Mouse (Mus musculus) megakaryocyte progenitor cell, adult 5-6 weeks (primary cell): ENCODE results near the gene Dcaf4. TPM values are rescaled to one million over a fixed set of nuclear protein-coding genes. Genes with fewer than 3 reads are reported as not detected.
A peak's percentile ranks its signal among the peaks of the same experiment; 100 is the strongest.

Experiments used
- ATAC-seq: replicated peaks from 2 replicates; pipeline ENCODE4 v1.8.0; 2016; ENCODE audit warnings: mild to moderate bottlenecking, moderate TSS enrichment, inconsistent platforms; ENCODE audit not compliant: poor library complexity
- total RNA-seq, 2 experiments: library from RNA; stranded (forward) in 1 of 2; stranded (reverse) in 1 of 2; fragments of 157-497, 149-512 nt in 1 of 2; fragments of 200-1000 nt in 1 of 2; gene quantifications; 2 replicates each; pipeline versions ENCODE4 v1.2.3 to v1.2.4; 2015 to 2017

Gene Dcaf4
- total RNA-seq (2015): 7.3 and 13.2 TPM in 2 replicates
- 11.1 and 12.4 TPM in 2 replicates for total RNA-seq (2017)

- ATAC-seq: peak; percentile 89
Observed at GRCm38 (mm10) chr12:83520311-83520890, at the start of gene Dcaf4. Gene Dcaf4, plus strand, starts transcription at chr12:83520466.

DNA sequence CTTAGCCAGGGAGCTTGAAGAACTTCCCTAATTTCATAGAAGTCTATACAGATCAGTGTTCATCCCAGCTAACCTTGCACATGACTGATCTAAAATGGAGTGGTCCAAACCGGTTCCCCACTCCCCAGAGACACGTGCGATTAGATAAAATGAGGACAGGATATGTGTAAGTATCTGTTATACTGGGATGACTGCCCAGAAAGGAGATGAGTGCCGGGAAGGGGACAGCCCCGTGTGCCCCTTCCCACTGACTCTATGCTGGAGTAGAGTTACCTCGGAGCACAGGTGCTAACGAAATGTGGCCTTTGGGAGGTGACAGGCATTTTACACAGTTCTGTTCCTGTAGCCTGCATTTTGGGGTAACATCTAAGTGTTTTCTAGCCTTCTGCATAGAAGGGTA, 48.5 kb upstream of the Dcaf4 start:
- no peak for ATAC-seq

DNA sequence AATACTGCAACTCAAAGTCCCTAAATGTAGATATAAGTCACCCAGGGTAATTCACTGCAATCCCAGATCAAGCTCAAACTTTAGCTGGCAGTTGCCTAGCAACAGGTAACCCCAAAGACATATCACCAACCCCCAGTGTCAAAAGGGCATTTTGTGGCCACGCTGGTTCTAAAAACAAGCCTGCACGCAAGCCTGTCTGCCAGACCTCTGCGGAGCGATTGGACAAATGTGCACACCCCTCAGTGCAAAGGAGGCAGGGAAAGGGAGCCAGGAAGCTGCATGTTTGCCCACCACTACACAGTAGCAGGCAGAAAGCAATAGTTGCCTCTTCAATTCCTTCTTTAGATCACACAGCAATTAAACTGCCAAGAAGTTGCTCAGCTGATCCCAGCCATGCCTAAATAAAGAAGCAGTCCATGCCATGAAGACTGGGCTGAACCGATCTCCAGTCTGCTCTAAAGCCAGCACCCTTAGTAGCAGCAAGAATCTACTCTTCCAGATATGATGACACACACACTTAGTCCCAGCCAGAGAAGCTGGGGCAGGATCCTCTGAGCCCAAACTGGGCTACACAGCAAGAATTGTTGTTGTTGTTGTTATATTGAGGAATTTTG, 46.2 kb upstream of the Dcaf4 start:
- ATAC-seq: no peak

DNA sequence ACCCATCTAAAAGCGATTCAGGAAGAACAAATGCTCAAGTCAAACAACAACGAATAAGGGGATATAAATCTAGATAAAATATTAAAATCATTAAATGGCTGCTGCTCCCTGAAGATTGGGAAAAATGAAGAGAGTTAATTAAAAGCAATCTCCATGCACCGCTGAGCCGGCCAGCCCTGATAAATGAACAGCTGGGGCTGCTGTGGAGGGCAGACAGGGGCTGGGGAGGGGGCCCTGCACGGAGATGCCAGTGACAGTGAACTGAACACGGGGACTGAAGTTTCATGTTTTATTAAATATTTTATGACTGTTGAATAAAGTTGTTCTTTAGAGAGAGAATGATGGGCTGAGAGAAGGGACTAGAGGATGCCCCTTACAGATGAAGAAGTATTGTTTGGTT, 44.8 kb upstream of the Dcaf4 start:
- no peak for ATAC-seq

GRCm38 (mm10) chr12:83476277-83476676, 44.0 kb upstream of the Dcaf4 start:
- no peak for ATAC-seq

- no peak for ATAC-seq
Observed at GRCm38 (mm10) chr12:83479140-83479539, 41.1 kb upstream of the Dcaf4 start.

- ATAC-seq: 0 out of 2 replicates have a peak, but pooled peaks have one; percentile 33
Observed at GRCm38 (mm10) chr12:83479818-83480401, 40.4 kb upstream of the Dcaf4 start.

- no peak for ATAC-seq
Observed at GRCm38 (mm10) chr12:83481439-83481838, 38.8 kb upstream of the Dcaf4 start.

DNA sequence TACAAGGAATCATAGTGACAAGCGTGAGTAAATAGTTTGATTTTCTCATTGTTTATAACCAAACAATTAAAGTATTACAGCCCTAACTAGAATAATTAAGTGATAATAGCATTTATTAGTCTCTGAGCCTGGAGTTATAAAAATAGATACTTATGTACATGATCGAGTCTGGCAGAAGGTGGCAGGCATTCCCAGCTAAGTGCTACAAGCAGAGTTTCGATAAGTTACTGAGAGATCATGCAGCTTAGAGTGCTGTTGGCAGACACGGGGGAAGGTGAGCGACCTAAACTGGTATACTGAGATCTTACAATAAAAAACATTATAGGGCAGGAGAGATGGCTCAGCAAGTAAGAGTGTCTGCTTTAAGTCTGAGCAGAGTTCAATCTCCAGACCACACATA, 36.6 kb upstream of the Dcaf4 start:
- no peak for ATAC-seq

- no peak for ATAC-seq
Observed at GRCm38 (mm10) chr12:83484855-83485745, 35.2 kb upstream of the Dcaf4 start.

DNA sequence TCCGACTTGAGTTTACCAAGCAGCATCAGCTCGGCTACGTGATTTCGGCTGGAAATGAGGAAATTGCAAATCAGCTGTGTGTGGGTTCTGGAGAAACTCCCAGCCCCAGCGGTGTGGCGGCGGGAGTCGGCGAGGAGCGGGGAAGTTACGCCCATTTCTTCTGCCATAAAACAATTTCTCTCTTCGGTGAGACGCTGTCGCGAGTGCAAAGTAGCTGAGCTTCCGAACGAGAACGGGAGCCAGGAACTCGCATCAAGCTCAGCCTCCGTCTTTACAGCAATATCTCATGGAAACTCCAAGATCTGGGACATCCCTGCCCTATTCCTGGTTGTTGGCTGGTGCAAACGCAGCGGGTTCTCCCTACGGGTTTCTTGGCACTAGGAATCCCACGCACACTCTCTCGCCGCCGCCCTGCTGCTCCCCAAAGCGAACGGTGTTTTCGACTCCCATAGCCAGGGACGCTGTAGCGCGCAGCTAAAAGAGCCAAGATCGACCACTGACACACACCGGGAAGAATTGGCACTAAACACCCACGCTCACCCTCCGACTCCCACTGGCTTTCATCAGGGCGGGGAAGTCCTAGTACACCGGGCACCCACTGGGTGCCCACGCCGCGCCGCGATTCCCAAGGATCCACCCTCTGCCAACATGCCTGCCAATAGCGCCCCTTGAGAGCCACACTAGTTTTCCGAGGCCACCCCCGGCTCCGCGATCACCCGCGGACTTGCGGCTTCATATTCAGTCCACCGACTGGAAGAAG, 34.2 kb upstream of the Dcaf4 start:
- no peak for ATAC-seq

DNA sequence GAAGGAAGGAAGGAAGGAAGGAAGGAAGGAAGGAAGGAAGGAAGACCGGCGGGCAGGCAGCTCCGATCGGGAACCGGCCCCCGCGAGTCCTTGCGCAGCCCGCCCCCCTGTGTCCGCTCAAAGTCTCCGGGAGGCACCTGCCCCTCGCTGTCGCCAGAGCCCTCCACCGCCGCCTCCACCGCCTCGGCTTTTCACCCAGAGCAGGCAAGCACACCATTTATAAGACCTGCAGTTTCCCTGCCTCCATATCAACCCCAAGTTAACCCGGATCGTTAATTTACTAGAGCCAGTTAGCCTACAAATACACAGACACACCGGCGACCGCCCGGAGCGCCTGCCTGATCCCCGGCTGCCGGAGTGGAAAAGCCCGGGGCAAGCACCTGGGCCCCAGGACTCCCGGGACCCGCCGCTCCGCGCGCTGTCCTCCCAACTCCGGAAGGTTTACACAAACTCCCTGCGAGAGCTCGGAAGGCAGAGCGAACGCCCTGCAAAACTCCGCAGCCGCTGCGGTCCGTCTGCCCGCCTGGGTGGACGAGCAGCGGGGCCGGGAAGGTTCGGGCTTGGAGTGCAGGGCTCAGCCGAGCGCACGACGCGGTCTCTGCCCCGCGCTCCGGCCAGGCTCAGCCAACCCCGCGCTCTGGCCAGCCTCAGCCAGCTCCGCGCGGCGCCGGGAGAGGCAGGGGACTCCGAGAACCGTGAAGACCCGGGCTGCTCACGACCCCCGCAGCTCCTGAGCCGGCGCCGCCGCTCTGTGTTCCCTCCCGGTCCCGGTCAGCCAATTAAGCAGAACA, 33.4 kb upstream of the Dcaf4 start:
- ATAC-seq: 0 out of 2 replicates have a peak, but pooled peaks have one; percentile 3

- ATAC-seq: peak; percentile 92
Observed at GRCm38 (mm10) chr12:83487476-83487991, 32.7 kb upstream of the Dcaf4 start, which contains the start of gene Dpf3. Gene Dpf3, minus strand, starts transcription at chr12:83487716.

GRCm38 (mm10) chr12:83488211-83488941, 31.9 kb upstream of the Dcaf4 start:
- no peak for ATAC-seq

- ATAC-seq: no peak
Observed at GRCm38 (mm10) chr12:83489748-83490147, 30.5 kb upstream of the Dcaf4 start.

- ATAC-seq: no peak
Observed at GRCm38 (mm10) chr12:83491609-83492008, 28.7 kb upstream of the Dcaf4 start.

DNA sequence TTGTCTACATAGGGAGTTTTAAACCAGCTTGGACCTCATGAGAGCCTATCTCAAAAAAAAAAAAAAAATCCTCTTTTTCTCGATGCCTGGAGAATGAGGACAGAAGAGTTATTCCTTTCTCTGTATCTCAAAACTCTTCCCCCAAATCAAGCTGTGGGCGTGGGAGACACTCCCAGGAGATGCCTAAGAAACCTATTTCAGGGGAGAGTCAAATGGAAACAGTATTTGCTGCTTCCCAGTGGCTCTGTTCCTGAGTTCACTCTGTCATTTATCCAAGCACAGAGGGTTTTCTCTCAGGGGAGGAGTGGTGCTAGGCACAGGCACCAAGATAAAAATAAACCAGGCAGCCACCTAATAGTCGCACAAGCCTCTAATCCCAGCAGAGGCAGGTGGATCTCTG, 27.5 kb upstream of the Dcaf4 start:
- ATAC-seq: no peak

DNA sequence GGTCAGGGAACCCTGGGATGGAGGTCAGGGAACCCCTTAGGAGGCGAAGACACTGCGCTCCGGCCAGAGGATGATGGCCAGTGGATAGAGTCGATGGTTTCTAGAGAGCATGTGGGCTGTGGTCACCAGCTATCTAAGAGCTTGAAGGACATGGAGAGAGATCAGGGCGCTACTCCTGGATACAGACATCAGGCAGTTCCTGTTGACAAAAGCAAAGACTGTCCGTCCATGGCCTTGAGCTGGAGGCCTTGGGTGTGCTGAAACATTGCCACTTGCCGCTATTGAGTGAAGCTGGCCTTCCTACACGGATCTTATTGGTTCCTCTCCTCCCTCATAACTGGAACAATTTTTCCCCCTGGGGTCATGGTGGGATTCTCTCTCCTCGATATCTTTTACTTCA, 26.1 kb upstream of the Dcaf4 start:
- no peak for ATAC-seq
